Mouse (Mus musculus) neutrophil, adult 5-6 weeks (primary cell): ENCODE measurements around the gene Git1. TPM values are rescaled to one million over a fixed set of nuclear protein-coding genes. Genes with fewer than 3 reads are reported as not detected.
A peak's percentile ranks its signal among the peaks of the same experiment; 100 is the strongest.
"Not testable (repeated sequence)": the region's sequence is repeated elsewhere in the genome, so short reads cannot be mapped to it uniquely, and the experiment has no call there.

Experiments used
- ATAC-seq: fragments of 151-379, 151-347 bp; 2 replicates; pipeline ENCODE4 v1.8.0; 2017; ENCODE audit warnings: mild to moderate bottlenecking, moderate TSS enrichment; ENCODE audit not compliant: insufficient number of reproducible peaks, poor library complexity, low FRiP score, severe bottlenecking; ENCODE audit errors: extremely low read depth
- total RNA-seq: library from RNA; stranded (forward); fragments of 200-1000 nt; gene quantifications from 2 replicates; pipeline ENCODE4 v1.2.3, GENCODE M21; 2017

Git1 gene
- total RNA-seq, 1 experiment from 2014 or later = 22.3 TPM

DNA sequence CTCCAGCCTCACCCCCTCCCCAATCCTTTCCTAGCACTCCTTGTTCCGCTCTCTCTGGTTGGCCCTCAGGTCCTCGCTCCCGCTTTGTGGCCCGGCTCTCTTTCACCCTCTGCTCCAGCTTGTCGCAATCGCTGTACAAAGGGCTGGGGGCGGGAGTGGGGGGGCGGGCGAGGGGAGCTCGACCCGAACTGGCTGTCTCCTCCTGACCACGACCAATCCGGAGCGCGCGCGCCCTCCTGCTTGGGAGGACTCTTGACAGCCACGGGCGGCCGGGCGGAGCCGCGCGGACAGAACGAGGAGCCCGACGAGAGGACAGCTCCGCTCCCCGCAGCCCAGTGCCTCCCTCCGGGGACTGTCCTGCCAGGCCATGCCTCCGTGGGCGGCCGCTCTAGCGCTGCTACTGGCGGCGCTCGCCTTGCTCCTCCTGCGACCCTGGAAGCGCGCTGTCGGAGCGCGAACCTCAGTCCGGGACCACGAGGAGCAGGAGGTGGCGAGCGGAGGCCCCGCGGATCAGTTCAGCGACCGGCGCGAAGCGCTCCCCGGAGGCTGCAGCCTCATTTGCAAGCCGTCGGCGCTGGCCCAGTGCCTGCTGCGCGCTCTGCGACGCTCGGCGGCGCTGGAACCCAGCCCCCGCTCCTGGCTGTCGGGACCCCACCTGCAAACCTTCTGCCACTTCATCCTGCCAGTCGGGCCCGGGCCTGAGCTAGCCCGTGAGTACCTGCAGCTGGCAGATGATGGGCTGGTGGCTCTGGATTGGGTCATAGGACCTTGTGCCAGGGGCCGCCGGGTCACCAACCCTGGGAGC lies 21.7 kb downstream of the Git1 start, which contains the start of gene Abhd15:
Gene Abhd15 (plus strand): TSS at position 290 of the 805 bp plus-strand sequence.
- peak; percentile 49 for ATAC-seq

DNA sequence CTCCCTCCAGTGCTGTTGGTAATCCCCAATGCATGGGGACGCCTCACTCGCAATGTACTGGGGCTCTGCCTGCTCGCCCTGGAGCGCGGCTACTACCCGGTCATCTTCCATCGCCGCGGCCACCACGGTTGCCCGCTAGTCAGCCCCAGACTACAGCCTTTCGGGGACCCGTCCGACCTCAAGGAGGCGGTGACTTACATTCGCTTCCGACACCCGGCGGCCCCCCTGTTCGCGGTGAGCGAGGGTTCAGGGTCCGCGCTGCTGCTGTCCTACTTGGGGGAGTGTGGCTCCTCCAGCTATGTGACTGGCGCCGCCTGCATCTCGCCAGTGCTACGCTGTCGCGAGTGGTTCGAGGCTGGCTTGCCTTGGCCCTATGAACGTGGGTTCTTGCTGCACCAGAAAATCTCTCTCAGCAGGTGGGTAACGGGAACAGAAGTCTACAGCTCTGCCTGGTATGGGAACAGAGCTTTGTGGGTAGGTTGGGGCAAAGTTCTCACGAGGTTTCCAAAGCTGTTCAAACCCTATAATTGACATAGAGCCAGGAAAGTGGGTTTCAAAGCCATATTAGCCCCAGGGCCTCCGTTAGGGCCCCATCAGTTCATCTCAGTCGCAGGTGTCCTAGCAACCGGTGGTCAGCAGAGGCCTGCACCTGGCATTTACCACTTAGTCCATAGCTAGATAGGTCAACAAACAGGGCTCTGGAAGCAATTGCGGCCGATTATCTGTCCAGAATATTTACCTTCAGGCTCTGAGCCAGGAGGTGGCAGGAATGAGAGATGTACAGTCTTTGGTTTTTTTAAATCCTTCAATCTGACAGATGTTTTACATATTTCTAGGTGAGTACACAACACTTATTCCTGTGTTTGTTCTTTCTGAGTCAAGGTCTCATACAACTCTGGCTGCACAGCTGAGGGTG lies 22.5 kb downstream of the Git1 start, which contains the start of gene Trp53i13:
Gene Trp53i13 (minus strand): TSS at position 344 of the 916 bp plus-strand sequence.
- ATAC-seq = no peak

DNA sequence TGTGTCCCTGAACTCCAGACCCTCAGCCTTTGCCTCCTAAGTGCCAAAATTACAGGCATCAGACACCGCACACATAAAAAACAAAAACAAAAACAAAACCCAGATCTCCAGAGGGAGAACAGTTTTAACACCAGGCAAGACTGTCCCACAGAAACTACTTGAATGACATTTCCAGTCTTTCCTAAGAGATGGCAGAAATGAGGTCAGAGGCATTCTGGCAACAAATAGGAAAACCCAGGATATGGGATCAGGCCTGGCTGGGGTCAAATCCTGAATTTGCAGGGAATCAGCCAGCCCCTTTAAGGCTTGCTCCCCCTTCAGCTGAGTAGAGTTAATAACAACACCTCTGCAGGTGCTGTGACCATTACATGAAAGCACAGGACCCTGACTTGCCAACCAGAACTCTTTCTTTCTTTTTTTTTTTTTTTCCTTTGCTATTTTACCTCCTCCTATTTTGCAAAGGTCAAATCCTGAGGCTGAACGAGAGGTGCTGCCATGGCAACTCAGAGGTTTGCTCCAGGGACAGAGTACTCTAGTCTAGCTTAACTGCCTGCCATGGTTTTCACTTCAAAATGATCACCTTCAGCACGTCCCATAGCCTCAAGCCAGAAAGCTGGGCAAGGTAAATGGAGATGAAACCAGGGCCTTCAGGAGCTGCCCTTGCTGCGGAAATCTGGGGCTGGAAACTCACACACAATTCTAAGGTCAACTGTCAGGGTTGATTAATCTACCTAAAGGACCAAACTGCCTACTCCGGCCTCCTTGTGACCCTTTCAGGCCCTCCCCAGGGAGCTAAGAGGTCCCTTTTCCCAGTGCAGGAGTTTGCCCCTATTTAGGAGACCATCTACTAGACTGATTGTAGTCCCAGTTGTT lies 23.4 kb downstream of the Git1 start:
- ATAC-seq = no peak

- ATAC-seq = no peak
Measured at GRCm38 (mm10) chr11:77518051-77518798, 24.9 kb downstream of the Git1 start.

DNA sequence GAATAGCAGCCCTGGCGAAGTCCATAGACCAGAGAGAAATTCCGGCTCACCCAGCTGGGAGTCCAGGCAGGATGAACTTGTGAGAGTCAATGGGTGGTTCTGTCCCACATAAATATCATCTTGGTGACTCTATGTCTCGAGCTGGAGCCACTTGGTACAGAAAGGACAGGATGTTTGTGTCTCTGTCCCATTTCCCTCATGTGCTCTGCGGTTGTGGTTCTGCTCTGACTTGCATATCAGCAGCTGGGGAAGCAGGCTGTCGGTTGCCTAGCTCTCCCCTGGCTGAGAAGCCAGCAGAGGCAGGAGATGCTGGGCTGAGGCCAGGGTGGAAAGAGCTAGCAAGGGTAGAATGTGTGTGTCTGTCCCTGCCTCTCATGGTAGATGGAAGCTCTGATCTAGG lies 25.7 kb downstream of the Git1 start, which contains the start of gene Gm10392:
Gene Gm10392 (minus strand): TSS at position 156 of the 400 bp plus-strand sequence.
- ATAC-seq = peak; percentile 51

- ATAC-seq = no peak
Measured at GRCm38 (mm10) chr11:77520601-77521529, 27.5 kb downstream of the Git1 start.

DNA sequence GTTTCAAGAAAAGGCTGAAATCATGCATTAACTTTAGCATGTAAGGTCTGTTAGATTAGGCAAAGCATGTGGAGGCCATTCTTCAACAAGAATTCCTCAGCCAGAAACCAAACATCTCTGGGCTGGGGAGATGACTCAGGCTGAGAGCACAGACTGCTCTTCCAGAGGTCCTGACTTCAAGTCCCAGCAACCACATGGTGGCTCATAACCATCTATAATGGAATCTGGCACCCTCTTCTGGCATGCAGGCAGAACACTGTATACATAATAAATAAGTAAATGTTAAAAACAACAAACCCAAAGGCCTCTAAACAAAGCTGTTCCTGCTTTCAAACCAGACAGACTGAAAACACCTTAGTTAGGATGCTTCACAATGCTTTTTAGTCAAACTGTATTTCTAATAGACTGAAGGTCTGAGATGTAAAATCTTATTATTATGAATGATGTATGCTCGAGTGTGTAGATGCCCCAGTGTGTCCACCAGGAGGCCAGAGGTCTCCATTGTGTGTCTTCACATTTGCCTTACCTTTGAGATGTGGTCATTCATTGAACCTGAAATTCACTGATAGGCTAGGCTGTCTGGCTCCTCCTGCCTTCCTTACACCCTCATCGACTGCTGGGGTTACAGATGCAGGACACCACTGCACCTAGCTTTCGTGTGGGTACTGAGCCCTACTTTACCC lies 32.6 kb downstream of the Git1 start:
- no peak for ATAC-seq

DNA sequence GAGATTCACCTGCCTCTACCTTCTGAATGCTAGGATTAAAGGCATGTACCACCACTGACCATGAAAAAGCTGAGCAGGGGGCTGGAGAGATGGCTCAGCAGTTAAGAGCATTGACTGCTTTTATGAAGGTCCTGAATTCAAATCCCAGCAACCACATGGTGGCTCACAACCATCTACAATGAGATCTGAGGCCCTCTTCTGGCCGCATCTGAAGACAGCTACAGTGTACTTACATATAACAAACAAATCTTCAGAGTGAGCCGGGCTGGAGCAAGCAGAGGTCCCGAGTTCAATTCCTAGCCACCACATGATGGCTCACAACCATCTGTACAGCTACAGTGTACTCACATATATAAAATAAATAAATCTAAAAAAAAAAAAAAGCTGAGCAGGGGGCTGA lies 35.1 kb downstream of the Git1 start:
- ATAC-seq = not testable (repeated sequence)

GRCm38 (mm10) chr11:77529644-77530043 lies 36.3 kb downstream of the Git1 start:
- no peak for ATAC-seq

DNA sequence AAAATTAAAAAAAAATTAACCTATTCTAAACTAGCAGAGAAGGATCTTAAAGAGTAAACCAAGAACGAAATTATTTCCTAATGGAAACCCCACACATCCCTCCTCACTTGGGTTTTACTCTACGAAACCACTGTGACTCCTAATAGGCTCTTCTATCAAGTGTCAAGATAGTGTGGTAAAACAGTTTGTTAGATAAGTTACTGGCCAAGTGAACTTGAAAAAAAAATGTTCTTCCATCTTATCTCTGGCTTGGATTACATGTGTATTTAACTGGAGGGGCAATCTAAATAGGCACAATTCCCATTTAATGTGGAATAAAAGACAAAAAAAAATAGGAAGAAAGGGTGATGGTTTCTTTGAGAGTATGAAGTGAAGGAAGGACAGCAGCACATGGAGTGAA lies 37.5 kb downstream of the Git1 start:
- ATAC-seq = no peak

GRCm38 (mm10) chr11:77532202-77532846 lies 39.0 kb downstream of the Git1 start:
- ATAC-seq = no peak

DNA sequence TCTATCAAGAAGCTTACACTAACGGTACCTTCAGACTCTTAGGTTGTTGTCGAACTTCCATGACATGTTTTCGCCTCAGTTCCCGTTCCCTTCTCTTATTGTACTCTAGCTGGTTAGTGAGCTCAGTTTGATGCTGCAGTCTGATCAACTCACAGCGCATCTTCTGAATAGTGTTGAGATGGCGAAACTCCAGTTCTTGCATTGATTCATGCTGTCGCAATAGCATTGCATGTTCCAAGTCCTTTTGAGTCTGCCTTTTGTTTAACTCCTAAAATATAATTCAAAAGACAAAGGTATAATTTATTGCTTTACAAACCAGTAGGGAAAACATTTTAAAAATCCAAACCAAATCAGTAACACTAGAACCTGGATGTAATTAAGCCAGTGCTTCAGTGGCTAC lies 51.9 kb downstream of the Git1 start:
- no peak for ATAC-seq
